Mouse (Mus musculus) kidney, postnatal 0 days (tissue): ENCODE measurements around the gene 2700097O09Rik. TPM values are rescaled to one million over a fixed set of nuclear protein-coding genes. Genes with fewer than 3 reads are reported as not detected.

Source experiments
- ATAC-seq: fragments of 200-750 bp; cut with Nextera tagmentation; replicated peaks from 2 replicates; pipeline ENCODE4 v1.8.0; 2017; ENCODE audit warnings: low read depth, moderate number of reproducible peaks, moderate TSS enrichment, moderate library complexity; ENCODE audit not compliant: low FRiP score
- DNase-seq: peaks from one replicate; pipeline ENCODE4 v3.0.0-alpha.2; 2016; ENCODE audit warnings: low spot score
- H3K27ac ChIP-seq: fragments of 300-500 bp; sonication (generic); 2 replicates; pipeline ENCODE4 v1.5.1; 2014; ENCODE audit warnings: mild to moderate bottlenecking
- H3K27me3 ChIP-seq: fragments of 300-500 bp; sonication (generic); 2 replicates; pipeline ENCODE4 v1.6.1; 2014; ENCODE audit warnings: low read length, mixed read lengths; ENCODE audit not compliant: insufficient read depth
- H3K36me3 ChIP-seq: fragments of 300-500 bp; sonication (generic); 2 replicates; pipeline ENCODE4 v1.6.1; 2014; ENCODE audit warnings: low read length, mixed read lengths; ENCODE audit not compliant: insufficient read depth
- H3K4me1 ChIP-seq: fragments of 300-500 bp; sonication (generic); replicated peaks from 2 replicates; pipeline ENCODE4 v1.6.1; 2014; ENCODE audit warnings: antibody characterized with exemption, low read length, mixed read lengths; ENCODE audit not compliant: insufficient read depth
- H3K4me2 ChIP-seq: fragments of 300-500 bp; sonication (generic); 2 replicates; pipeline ENCODE4 v1.6.1; 2014; ENCODE audit warnings: mild to moderate bottlenecking, low read length, moderate library complexity, mixed read lengths
- H3K4me3 ChIP-seq: fragments of 300-500 bp; sonication (generic); replicated peaks from 2 replicates; pipeline ENCODE4 v1.5.1; 2014; ENCODE audit warnings: low read depth, low read length
- H3K9ac ChIP-seq: fragments of 300-500 bp; sonication (generic); 2 replicates; pipeline ENCODE4 v1.6.1; 2014; ENCODE audit warnings: low read depth, low read length
- H3K9me3 ChIP-seq: fragments of 300-500 bp; sonication (generic); replicated peaks from 2 replicates; pipeline ENCODE4 v1.6.1; 2016; ENCODE audit warnings: low read length, inconsistent platforms, mixed read lengths
- CTCF ChIP-seq: IDR thresholded peaks from 2 replicates; pipeline ENCODE4 v1.5.1; 2016; ENCODE audit warnings: antibody characterized with exemption, low read depth, mild to moderate bottlenecking, moderate library complexity
- WGBS: fragments of 180-500 bp; shearing (Covaris S2); extraction: QIAGEN DNeasy Blood & Tissue Kit; methylation state at CpG from one replicate; pipeline ENCODE4 v1.1.7; 2014; 5-methylcytosine and 5-hydroxymethylcytosine counted together
- polyA plus RNA-seq: library from polyadenylated mRNA; unstranded; fragments of >200 nt; fragmentation: Nextera tagmentation; extraction: Ambion mirVana; gene quantifications from 2 replicates; pipeline ENCODE4 v1.2.1, GENCODE M21; 2015

2700097O09Rik gene
- polyA plus RNA-seq, 1 experiment from 2014 or later = 19.9 TPM

GRCm38 (mm10) chr12:55058865-55059615 lies 20.9 kb downstream of the 2700097O09Rik start:
- TF ChIP-seq CTCF = no peak
- Histone ChIP-seq H3K9me3 (no peaks in the 10 kb centered on the region), H3K9ac (no peak overlapping the region), H3K4me2 (no peak overlapping the region), H3K4me1 (no peaks in the 10 kb centered on the region), H3K36me3 (no peaks in the 10 kb centered on the region), H3K27ac (no peak overlapping the region), H3K27me3 (no peaks in the 10 kb centered on the region), H3K4me3 (no peak overlapping the region)
- peak; percentile 16 for DNase-seq
- WGBS = 31% methylated on average over 6 of the region's 6 CpGs
- no peak for ATAC-seq

DNA sequence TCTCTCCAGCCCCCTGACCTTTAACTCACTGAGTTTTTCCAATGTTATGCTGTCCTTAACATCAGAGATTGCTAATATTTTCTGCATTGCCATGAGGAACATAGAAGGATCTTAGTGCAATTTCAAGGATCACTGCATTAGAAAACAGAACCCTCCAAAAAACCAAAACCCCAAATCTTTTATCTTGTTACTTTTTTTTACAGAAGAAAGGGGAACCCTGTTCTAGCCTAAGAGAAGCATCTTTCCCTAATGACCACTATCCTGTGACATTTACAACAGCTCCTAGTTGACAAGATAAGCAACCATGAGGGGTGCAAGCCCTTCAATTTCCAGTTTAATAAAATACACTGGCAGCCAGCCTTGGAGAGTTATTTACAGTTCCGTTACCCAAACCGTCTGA lies 23.2 kb downstream of the 2700097O09Rik start:
- DNase-seq (no peak), ATAC-seq (no peak)
- TF ChIP-seq CTCF = no peak
- Histone ChIP-seq H3K36me3 (0 out of 2 replicates have a peak, but pooled peaks cover 9% of the 10 kb centered on the region), H3K9ac (no peak overlapping the region), H3K4me3 (no peak overlapping the region), H3K4me2 (no peak overlapping the region), H3K27me3 (no peaks in the 10 kb centered on the region), H3K9me3 (no peaks in the 10 kb centered on the region), H3K4me1 (no peaks in the 10 kb centered on the region), H3K27ac (no peak overlapping the region)
- WGBS = 61% methylated on average over 2 of the region's 2 CpGs

DNA sequence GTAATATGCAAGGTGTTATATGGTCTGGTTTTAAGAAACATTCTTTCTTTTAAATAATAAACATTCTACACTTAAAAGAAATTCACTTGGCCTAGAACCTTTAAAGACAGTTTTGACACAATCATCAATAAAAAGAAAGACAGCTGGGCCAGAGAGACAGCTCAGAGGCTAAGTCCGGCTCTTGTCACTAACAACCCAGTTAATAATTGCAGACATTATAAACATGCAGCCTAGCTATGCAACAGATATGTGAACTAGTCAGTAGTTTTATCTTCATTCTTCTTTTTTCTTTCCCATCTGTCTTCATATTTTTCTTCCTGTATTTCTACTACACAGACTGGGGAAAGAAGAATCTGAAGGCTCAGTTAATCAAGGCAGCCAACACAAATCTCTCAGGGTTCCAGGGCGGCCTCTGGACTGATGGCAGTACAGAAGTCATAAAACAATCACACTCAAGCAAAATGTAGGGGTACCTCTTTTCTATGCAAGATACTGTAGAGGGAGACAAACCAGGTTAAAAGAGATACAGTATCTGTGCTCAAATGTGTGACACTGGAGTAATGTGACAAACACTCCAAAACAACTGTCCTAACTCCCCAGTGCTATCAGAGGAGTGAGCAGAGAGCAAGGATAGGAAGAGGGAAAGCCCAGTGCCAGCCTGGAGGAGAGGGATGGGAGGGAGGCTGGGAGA lies 25.2 kb downstream of the 2700097O09Rik start:
- Histone ChIP-seq H3K36me3 (0 out of 2 replicates have a peak, but pooled peaks cover 9% of the 10 kb centered on the region), H3K4me2 (no peak overlapping the region), H3K9me3 (no peaks in the 10 kb centered on the region), H3K9ac (no peak overlapping the region), H3K4me3 (no peak overlapping the region), H3K4me1 (no peaks in the 10 kb centered on the region), H3K27ac (no peak overlapping the region), H3K27me3 (no peaks in the 10 kb centered on the region)
- ATAC-seq (no peak), DNase-seq (no peak)
- WGBS = 63% methylated on average over 2 of the region's 2 CpGs
- no peak for TF ChIP-seq CTCF

DNA sequence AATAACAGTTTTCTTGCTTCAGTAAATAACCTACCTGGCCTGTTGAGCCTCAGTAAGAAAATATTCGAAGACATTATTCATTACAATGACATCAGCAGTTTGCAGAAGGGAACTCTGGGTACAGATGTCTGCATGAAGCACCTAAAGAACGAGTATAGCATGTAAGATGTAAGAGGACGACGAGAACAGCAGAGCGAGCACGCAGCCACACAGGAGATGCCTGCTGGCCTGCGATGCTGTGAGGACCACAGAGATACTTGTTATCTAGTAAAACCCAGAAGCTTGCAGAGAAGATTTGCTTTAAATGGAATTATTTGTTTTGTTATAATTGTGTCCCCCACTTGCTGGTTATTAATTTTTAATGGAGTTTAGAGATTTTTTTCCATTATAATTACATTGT lies 26.6 kb downstream of the 2700097O09Rik start:
- ATAC-seq (no peak), DNase-seq (no peak)
- H3K27me3 ChIP-seq = no peaks in the 10 kb centered on the region
- H3K4me3 ChIP-seq = no peak overlapping the region
- H3K27ac ChIP-seq = no peak overlapping the region
- no peak overlapping the region for H3K9ac ChIP-seq
- H3K4me1 ChIP-seq = no peaks in the 10 kb centered on the region
- 91% methylated on average over 7 of the region's 7 CpGs for WGBS
- TF ChIP-seq CTCF = no peak
- no peak overlapping the region for H3K4me2 ChIP-seq
- H3K36me3 ChIP-seq = 0 out of 2 replicates have a peak, but pooled peaks cover 9% of the 10 kb centered on the region
- no peaks in the 10 kb centered on the region for H3K9me3 ChIP-seq

DNA sequence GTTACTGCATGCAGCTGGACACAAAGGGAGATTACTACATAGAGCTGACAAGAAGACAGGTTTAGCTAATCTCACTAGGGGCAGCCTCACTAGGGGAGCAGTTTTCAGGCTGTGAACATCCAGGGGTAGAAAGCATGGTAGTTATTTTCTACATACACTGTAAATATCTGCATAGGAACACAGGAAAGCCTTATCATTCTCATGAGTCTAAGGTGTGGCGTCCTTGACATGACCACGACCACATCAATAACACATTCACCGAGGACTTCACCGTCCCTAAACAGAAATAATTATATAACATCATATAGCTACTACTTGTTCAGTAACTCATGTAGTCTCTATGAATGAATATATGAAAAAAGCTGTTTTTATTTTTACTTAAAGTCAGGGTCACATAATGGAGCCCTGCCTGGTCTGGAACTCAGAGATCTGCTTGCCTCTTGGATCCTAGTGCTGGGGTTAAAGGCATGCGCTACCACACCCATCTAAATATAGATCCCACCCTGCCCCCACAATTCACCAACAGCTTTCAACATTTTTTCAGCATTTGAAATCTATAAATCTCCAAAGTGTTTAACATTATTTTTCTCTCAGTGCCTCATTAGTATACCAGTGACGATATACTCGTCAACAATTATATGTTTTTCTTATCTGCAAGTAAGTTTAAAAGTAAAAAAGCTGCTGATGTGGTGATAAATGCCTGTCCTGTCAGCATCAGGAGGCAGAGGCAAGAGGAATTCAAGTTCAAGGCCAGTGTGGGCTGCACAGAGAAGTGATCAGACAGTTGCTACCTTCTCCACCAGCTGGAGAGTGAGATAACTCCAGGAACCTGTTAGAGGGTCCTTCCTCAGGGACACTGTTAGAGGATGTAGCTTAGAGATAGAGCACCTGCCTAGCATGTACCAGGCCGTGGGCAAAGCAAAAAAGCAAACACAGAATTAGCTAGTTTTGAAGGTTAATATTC lies 28.4 kb downstream of the 2700097O09Rik start:
- H3K36me3 ChIP-seq = 0 out of 2 replicates have a peak, but pooled peaks cover 9% of the 10 kb centered on the region
- no peaks in the 10 kb centered on the region for H3K9me3 ChIP-seq
- no peak for TF ChIP-seq CTCF
- no peak overlapping the region for H3K9ac ChIP-seq
- H3K27ac ChIP-seq = no peak overlapping the region
- no peaks in the 10 kb centered on the region for H3K4me1 ChIP-seq
- no peak overlapping the region for H3K4me3 ChIP-seq
- H3K4me2 ChIP-seq = no peak overlapping the region
- H3K27me3 ChIP-seq = no peaks in the 10 kb centered on the region
- 92% methylated on average over 8 of the region's 8 CpGs for WGBS
- no peak for ATAC-seq
- DNase-seq = no peak
